Mouse (Mus musculus) CH12.LX (cell line): ENCODE data around the gene Foxc2. TPM values are rescaled to one million over a fixed set of nuclear protein-coding genes. Genes with fewer than 3 reads are reported as not detected.

Experiments used
- DNase-seq: peaks from one replicate; pipeline ENCODE4 v3.0.0-alpha.2; 2013; ENCODE audit errors: extremely low read depth
- H3K27ac ChIP-seq: 2 replicates; pipeline ENCODE4 v1.5.1; 2012; ENCODE audit warnings: low read depth, mild to moderate bottlenecking, control low read depth, moderate library complexity; ENCODE audit not compliant: insufficient read depth
- H3K27me3 ChIP-seq: replicated peaks from 2 replicates; pipeline ENCODE3; 2012; ENCODE audit warnings: inconsistent platforms
- H3K36me3 ChIP-seq, 2 experiments: replicated peaks in 1 of 2; 2 replicates each; pipeline versions ENCODE3 to v1.6.1; 2012; ENCODE audit warnings: inconsistent platforms in 1 of 2, low read length in 1 of 2, mild to moderate bottlenecking in 1 of 2, mixed read lengths in 1 of 2, moderate library complexity in 1 of 2; ENCODE audit not compliant: control insufficient read depth in 1 of 2, insufficient read depth in 1 of 2
- H3K4me1 ChIP-seq, 2 experiments: 2 replicates each; pipeline ENCODE4 v1.6.1; 2012; ENCODE audit warnings: inconsistent platforms in 1 of 2, moderate library complexity in 1 of 2; ENCODE audit not compliant: insufficient read depth in 2 of 2, control insufficient read depth in 1 of 2
- H3K4me2 ChIP-seq: 2 replicates; pipeline ENCODE4 v1.6.1; 2012; ENCODE audit warnings: low read depth, mild to moderate bottlenecking, control low read depth; ENCODE audit not compliant: poor library complexity, insufficient read depth, severe bottlenecking
- H3K4me3 ChIP-seq, 3 experiments: fragments of 150-350 bp in 1 of 3; sonication (generic) in 1 of 3; replicated peaks in 1 of 3; 2 replicates each; pipeline versions ENCODE3 to v1.5.1; 2011 to 2012; ENCODE audit warnings: low read depth in 2 of 3, low read length in 2 of 3, mild to moderate bottlenecking in 2 of 3, moderate library complexity in 2 of 3, control low read depth in 1 of 3, improper control_type of control experiment in 1 of 3, inconsistent platforms in 1 of 3, mixed read lengths in 1 of 3; ENCODE audit not compliant: poor library complexity in 1 of 3
- H3K79me2 ChIP-seq: replicated peaks from 2 replicates; pipeline ENCODE4 v1.6.1; 2012; ENCODE audit warnings: mild to moderate bottlenecking, moderate library complexity; ENCODE audit not compliant: control insufficient read depth, poor library complexity, insufficient read depth, severe bottlenecking; ENCODE audit errors: extremely low read depth
- H3K9ac ChIP-seq: 2 replicates; pipeline ENCODE4 v1.6.1; 2012; ENCODE audit warnings: low read depth, mild to moderate bottlenecking, control low read depth, moderate library complexity; ENCODE audit not compliant: insufficient read depth
- H3K9me3 ChIP-seq: replicated peaks from 2 replicates; pipeline ENCODE3; 2012; ENCODE audit warnings: low read length, inconsistent platforms, mixed read lengths
- BHLHE40 ChIP-seq: IDR thresholded peaks from 2 replicates; pipeline ENCODE4 v1.6.1; 2011; ENCODE audit warnings: mild to moderate bottlenecking, low read depth, low read length, improper control_type of control experiment
- CTCF ChIP-seq, 2 experiments: IDR thresholded peaks in 1 of 2; conservative IDR thresholded peaks in 1 of 2; 2 replicates each; pipeline ENCODE4 v1.5.1; 2011 to 2012; ENCODE audit warnings: low read depth in 2 of 2, low read length in 2 of 2, improper control_type of control experiment in 1 of 2, inconsistent platforms in 1 of 2, mild to moderate bottlenecking in 1 of 2, moderate library complexity in 1 of 2
- ELF1 ChIP-seq: IDR thresholded peaks from 2 replicates; pipeline ENCODE4 v1.6.1; 2014; ENCODE audit warnings: low read depth, mild to moderate bottlenecking, inconsistent platforms, low read length, improper control_type of control experiment
- EP300 ChIP-seq: IDR thresholded peaks from 2 replicates; pipeline ENCODE4 v1.6.1; 2011; ENCODE audit warnings: low read length, improper control_type of control experiment
- ETS1 ChIP-seq: conservative IDR thresholded peaks from 2 replicates; pipeline ENCODE4 v1.6.1; 2012; ENCODE audit warnings: low read depth, mild to moderate bottlenecking, inconsistent platforms, low read length, improper control_type of control experiment, moderate library complexity
- GABPA ChIP-seq: IDR thresholded peaks from 2 replicates; pipeline ENCODE4 v1.6.1; 2012; ENCODE audit warnings: low read depth, low read length, improper control_type of control experiment, inconsistent platforms; ENCODE audit not compliant: insufficient replicate concordance
- HCFC1 ChIP-seq: IDR thresholded peaks from 2 replicates; pipeline ENCODE4 v1.6.1; 2012; ENCODE audit warnings: low read depth, mild to moderate bottlenecking, inconsistent platforms, low read length, improper control_type of control experiment
- JUN ChIP-seq: IDR thresholded peaks from 2 replicates; pipeline ENCODE4 v1.6.1; 2011; ENCODE audit warnings: low read depth, mild to moderate bottlenecking, low read length, improper control_type of control experiment, moderate library complexity; ENCODE audit not compliant: insufficient read depth
- JUND ChIP-seq: conservative IDR thresholded peaks from 2 replicates; pipeline ENCODE4 v1.6.1; 2011; ENCODE audit warnings: low read depth, low read length, improper control_type of control experiment
- KAT2A ChIP-seq: IDR thresholded peaks from 2 replicates; pipeline ENCODE4 v1.6.1; 2012; ENCODE audit warnings: low read length, improper control_type of control experiment, inconsistent platforms; ENCODE audit not compliant: insufficient replicate concordance
- MAX ChIP-seq: IDR thresholded peaks from 2 replicates; pipeline ENCODE4 v1.6.1; 2011; ENCODE audit warnings: low read length, improper control_type of control experiment
- MAZ ChIP-seq: IDR thresholded peaks from 2 replicates; pipeline ENCODE4 v1.6.1; 2012; ENCODE audit warnings: low read depth, mild to moderate bottlenecking, inconsistent platforms, low read length, improper control_type of control experiment, moderate library complexity
- MXI1 ChIP-seq: IDR thresholded peaks from 2 replicates; pipeline ENCODE4 v1.6.1; 2011; ENCODE audit warnings: mild to moderate bottlenecking, low read depth, low read length, improper control_type of control experiment
- MYC ChIP-seq: IDR thresholded peaks from 2 replicates; pipeline ENCODE4 v1.6.1; 2011; ENCODE audit warnings: low read depth, mild to moderate bottlenecking, improper control_type of control experiment, low read length
- NELFE ChIP-seq: IDR thresholded peaks from 2 replicates; pipeline ENCODE4 v1.6.1; 2011; ENCODE audit warnings: low read depth, low read length, improper control_type of control experiment
- PAX5 ChIP-seq: IDR thresholded peaks from 2 replicates; pipeline ENCODE4 v1.6.1; 2012; ENCODE audit warnings: low read length, inconsistent platforms, mixed read lengths
- POLR2A ChIP-seq: IDR thresholded peaks from 2 replicates; pipeline ENCODE4 v1.6.1; 2011; ENCODE audit warnings: low read depth, mild to moderate bottlenecking, improper control_type of control experiment, low read length
- POLR2AphosphoS2 ChIP-seq: IDR thresholded peaks from 2 replicates; pipeline ENCODE4 v1.6.1; 2011; ENCODE audit warnings: low read depth, low read length, improper control_type of control experiment
- RAD21 ChIP-seq: IDR thresholded peaks from 2 replicates; pipeline ENCODE4 v1.6.1; 2011; ENCODE audit warnings: low read depth, mild to moderate bottlenecking, low read length, improper control_type of control experiment, moderate library complexity
- RCOR1 ChIP-seq: conservative IDR thresholded peaks from 2 replicates; pipeline ENCODE4 v1.6.1; 2012; ENCODE audit warnings: low read depth, mild to moderate bottlenecking, inconsistent platforms, low read length, improper control_type of control experiment
- SIN3A ChIP-seq: IDR thresholded peaks from 2 replicates; pipeline ENCODE4 v1.6.1; 2012; ENCODE audit warnings: low read length, improper control_type of control experiment, inconsistent platforms
- TCF12 ChIP-seq: IDR thresholded peaks from 2 replicates; pipeline ENCODE4 v1.6.1; 2014; ENCODE audit warnings: low read depth, mild to moderate bottlenecking, inconsistent platforms, low read length, improper control_type of control experiment
- UBTF ChIP-seq: IDR thresholded peaks from 2 replicates; pipeline ENCODE4 v1.6.1; 2012; ENCODE audit warnings: low read depth, mild to moderate bottlenecking, inconsistent platforms, low read length, improper control_type of control experiment, moderate library complexity
- USF1 ChIP-seq: IDR thresholded peaks from 2 replicates; pipeline ENCODE4 v1.6.1; 2014; ENCODE audit warnings: low read depth, mild to moderate bottlenecking, inconsistent platforms, low read length, improper control_type of control experiment
- ZC3H11A ChIP-seq: IDR thresholded peaks from 2 replicates; pipeline ENCODE4 v1.6.1; 2012; ENCODE audit warnings: low read depth, mild to moderate bottlenecking, inconsistent platforms, low read length, improper control_type of control experiment
- ZMIZ1 ChIP-seq: IDR thresholded peaks from 2 replicates; pipeline ENCODE4 v1.6.1; 2012; ENCODE audit warnings: low read depth, mild to moderate bottlenecking, inconsistent platforms, low read length, improper control_type of control experiment
- ZNF384 ChIP-seq: IDR thresholded peaks from 2 replicates; pipeline ENCODE4 v1.6.1; 2012; ENCODE audit warnings: low read depth, low read length, improper control_type of control experiment, inconsistent platforms
- dilution Hi-C: fragments of 300-500 bp; cut with MboI; formaldehyde crosslinking; loops from 2 replicates; pipeline ENCODE4 v1.14.3; 2020; ENCODE audit warnings: low sequenced_read_pairs; ENCODE audit not compliant: extremely low pct_unique_long_range_greater_than_20kb, extremely low pct_ligation_motif_present
- in situ Hi-C: fragments of 300-500 bp; cut with MboI; formaldehyde crosslinking; loops from 3 replicates; pipeline ENCODE4 v1.14.3; 2019; ENCODE audit warnings: low sequenced_read_pairs, low pct_ligation_motif_present, low pct_unique_long_range_greater_than_20kb, mixed read lengths
- polyA plus RNA-seq: library from polyadenylated mRNA; unstranded; fragments of >175 nt; gene quantifications from 2 replicates; pipeline ENCODE4 v1.2.1, GENCODE M21; 2012; ENCODE audit warnings: low read depth; ENCODE audit not compliant: insufficient read length
- total RNA-seq, 2 experiments: library from RNA; depleted of rRNA; stranded (reverse); fragments of 300-350 nt in 1 of 2; fragments of >200 nt in 1 of 2; gene quantifications; 2 replicates each; pipeline ENCODE4 v1.2.3; 2012 to 2014

The Foxc2 gene
- total and polyA plus RNA-seq, 3 experiments, result not detected

DNA sequence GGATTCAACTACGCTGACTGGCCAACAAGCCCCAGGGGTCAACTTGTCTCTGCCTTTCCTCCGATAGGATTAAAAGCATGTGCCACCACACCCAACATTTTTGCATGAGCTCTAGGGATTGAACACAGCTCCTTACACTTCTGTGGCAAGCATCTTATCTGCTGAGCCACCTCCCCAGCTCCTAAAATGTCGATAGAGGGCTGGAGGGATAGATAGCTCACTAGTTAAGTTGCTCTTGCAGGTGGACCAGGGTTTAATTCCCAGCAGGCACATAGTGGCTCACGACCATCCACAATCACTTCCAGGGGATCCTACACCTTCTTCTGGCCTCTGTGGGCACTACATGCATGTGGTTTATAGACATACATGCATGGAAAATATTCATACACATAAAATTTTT lies 46.4 kb downstream of the Foxc2 start:
- dilution Hi-C loops (no loop called here), in situ Hi-C loops (no loop called here)
- no peak for DNase-seq
- H3K9me3 ChIP-seq, result no peaks in the 10 kb centered on the region
- H3K4me1 ChIP-seq, result 0 out of 4 replicates have a peak, but pooled peaks cover 0 to 2% of the 10 kb centered on the region in 2 experiments
- no peak overlapping the region for H3K4me2 ChIP-seq
- TF ChIP-seq ZNF384, result no peak
- no peak for TF ChIP-seq BHLHE40
- no peak for TF ChIP-seq PAX5
- no peak for TF ChIP-seq RCOR1
- TF ChIP-seq KAT2A, result no peak
- TF ChIP-seq MAX, result no peak
- TF ChIP-seq ELF1, result no peak
- TF ChIP-seq POLR2AphosphoS2, result no peak
- TF ChIP-seq MAZ, result no peak
- TF ChIP-seq HCFC1, result no peak
- TF ChIP-seq ZMIZ1, result no peak
- TF ChIP-seq JUND, result no peak
- H3K27me3 ChIP-seq, result peaks cover 97% of the 10 kb centered on the region
- no peak overlapping the region for H3K4me3 ChIP-seq
- H3K9ac ChIP-seq, result no peak overlapping the region
- H3K36me3 ChIP-seq, result no peaks in the 10 kb centered on the region
- H3K27ac ChIP-seq, result no peak overlapping the region
- no peaks in the 10 kb centered on the region for H3K79me2 ChIP-seq

DNA sequence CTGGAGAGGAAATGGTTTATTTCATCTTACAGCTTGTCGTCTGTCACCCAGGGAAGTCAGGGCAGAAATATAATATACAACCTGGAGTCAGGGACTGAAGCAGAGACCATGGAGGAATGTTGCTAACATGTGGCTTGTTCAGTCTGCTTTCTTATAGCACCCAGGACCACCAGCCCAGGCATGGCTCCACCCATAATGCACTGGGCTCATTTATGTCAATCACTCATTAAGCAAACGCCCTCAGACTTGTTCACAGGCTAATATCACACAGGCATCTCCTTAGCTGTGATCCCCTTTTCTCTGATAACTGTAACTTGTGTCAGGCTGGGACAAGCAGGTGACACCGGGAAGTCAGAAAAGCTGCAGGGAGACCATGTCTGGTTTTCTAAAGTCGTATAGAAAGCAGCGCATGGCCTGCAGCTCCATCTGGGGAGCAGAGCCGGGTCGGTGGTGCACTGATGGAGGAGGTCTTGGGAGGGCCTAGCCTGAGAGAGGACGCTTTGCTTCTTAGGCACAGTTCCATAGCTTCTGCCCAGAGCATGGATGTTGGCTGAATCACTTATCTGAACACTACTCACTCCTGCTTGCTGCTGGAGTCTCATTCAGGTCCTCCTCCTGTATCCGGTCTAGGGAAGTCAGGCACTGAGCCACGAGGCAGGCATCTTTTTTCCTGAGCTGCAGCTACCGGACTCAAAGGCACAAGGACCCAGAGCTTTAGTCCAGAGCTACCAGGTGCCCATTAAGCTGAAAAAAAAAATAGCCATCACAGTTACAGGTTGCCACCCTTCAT lies 47.1 kb downstream of the Foxc2 start:
- no peak for TF ChIP-seq MAZ
- no peak for TF ChIP-seq ZMIZ1
- TF ChIP-seq POLR2A, result no peak
- TF ChIP-seq KAT2A, result no peak
- no peak for TF ChIP-seq USF1
- TF ChIP-seq SIN3A, result no peak
- no peak for TF ChIP-seq BHLHE40
- TF ChIP-seq RAD21, result no peak
- no peak for TF ChIP-seq CTCF (conservative IDR thresholded peaks at IDR 0.05 in 1 of 2, IDR thresholded peaks at IDR 0.05 in 1 of 2; ENCODE audit: low read depth in 2 of 2, low read length in 2 of 2)
- TF ChIP-seq TCF12, result no peak
- TF ChIP-seq ETS1, result no peak
- TF ChIP-seq UBTF, result no peak
- no peak for TF ChIP-seq RCOR1
- TF ChIP-seq JUN, result no peak
- TF ChIP-seq MXI1, result no peak
- TF ChIP-seq NELFE, result no peak
- TF ChIP-seq ZC3H11A, result no peak
- no peak for TF ChIP-seq GABPA
- no peak for TF ChIP-seq EP300
- TF ChIP-seq MYC, result no peak
- DNase-seq, result no peak
- Histone ChIP-seq H3K9me3 (no peaks in the 10 kb centered on the region), H3K9ac (no peak overlapping the region), H3K27ac (no peak overlapping the region), H3K4me1 (0 out of 4 replicates have a peak, but pooled peaks cover 0 to 2% of the 10 kb centered on the region in 2 experiments), H3K36me3 (no peaks in the 10 kb centered on the region), H3K4me3 (no peak overlapping the region), H3K79me2 (no peaks in the 10 kb centered on the region), H3K27me3 (peaks cover 97% of the 10 kb centered on the region), H3K4me2 (no peak overlapping the region)
- dilution Hi-C loops, result no loop called here
- in situ Hi-C loops, result no loop called here
